Mouse (Mus musculus) stomach, postnatal 0 days (tissue): ENCODE results near the gene Hoxc4. TPM values are rescaled to one million over a fixed set of nuclear protein-coding genes. Genes with fewer than 3 reads are reported as not detected.

Experiments
- ATAC-seq: fragments of 200-750 bp; cut with Nextera tagmentation; 2 replicates; pipeline ENCODE4 v1.8.0; 2017; ENCODE audit not compliant: low FRiP score, low TSS enrichment
- DNase-seq: peaks from one replicate; pipeline ENCODE4 v3.0.0-alpha.2; 2016; ENCODE audit warnings: low spot score
- H3K27ac ChIP-seq: fragments of 300-500 bp; sonication (generic); replicated peaks from 2 replicates; pipeline ENCODE4 v1.5.1; 2014; ENCODE audit warnings: mild to moderate bottlenecking, control low read depth
- H3K27me3 ChIP-seq: fragments of 300-500 bp; sonication (generic); 2 replicates; pipeline ENCODE4 v1.6.1; 2014; ENCODE audit warnings: low read length; ENCODE audit not compliant: control insufficient read depth, insufficient read depth
- H3K36me3 ChIP-seq: fragments of 300-500 bp; sonication (generic); 2 replicates; pipeline ENCODE4 v1.6.1; 2014; ENCODE audit warnings: low read length, mixed read lengths; ENCODE audit not compliant: control insufficient read depth, insufficient read depth
- H3K4me1 ChIP-seq: fragments of 300-500 bp; sonication (generic); replicated peaks from 2 replicates; pipeline ENCODE4 v1.6.1; 2014; ENCODE audit warnings: antibody characterized with exemption; ENCODE audit not compliant: control insufficient read depth, insufficient read depth
- H3K4me2 ChIP-seq: fragments of 300-500 bp; sonication (generic); replicated peaks from 2 replicates; pipeline ENCODE4 v1.6.1; 2014; ENCODE audit warnings: low read depth, mild to moderate bottlenecking, control low read depth, moderate library complexity
- H3K4me3 ChIP-seq: fragments of 300-500 bp; sonication (generic); 2 replicates; pipeline ENCODE4 v1.5.1; 2014; ENCODE audit warnings: low read depth, low read length, control low read depth
- H3K9ac ChIP-seq: fragments of 300-500 bp; sonication (generic); 2 replicates; pipeline ENCODE4 v1.6.1; 2014; ENCODE audit warnings: mild to moderate bottlenecking, low read length, control low read depth, mixed read lengths
- H3K9me3 ChIP-seq: fragments of 300-500 bp; sonication (generic); 2 replicates; pipeline ENCODE4 v1.6.1; 2016; ENCODE audit warnings: low read length; ENCODE audit not compliant: control insufficient read depth
- CTCF ChIP-seq: IDR thresholded peaks from 2 replicates; pipeline ENCODE4 v1.5.1; 2016; ENCODE audit warnings: antibody characterized with exemption, low read depth, mild to moderate bottlenecking, moderate library complexity
- EP300 ChIP-seq: optimal IDR thresholded peaks from 2 replicates; pipeline ENCODE3; 2016; ENCODE audit warnings: antibody characterized with exemption
- WGBS: fragments of 180-500 bp; shearing (Covaris S2); extraction: QIAGEN DNeasy Blood & Tissue Kit; methylation state at CpG from one replicate; pipeline ENCODE4 v1.1.7; 2014; 5-methylcytosine and 5-hydroxymethylcytosine counted together
- polyA plus RNA-seq: library from polyadenylated mRNA; unstranded; fragments of >200 nt; fragmentation: Nextera tagmentation; extraction: Ambion mirVana; gene quantifications from 2 replicates; pipeline ENCODE4 v1.2.1, GENCODE M21; 2015

Gene Hoxc4
- polyA plus RNA-seq, 1 experiment from 2014 or later = 10.4 TPM

- Histone ChIP-seq H3K4me2 (peak overlapping the region; percentile 52), H3K36me3 (no peaks in the 10 kb centered on the region), H3K4me3 (peak overlapping the region; percentile 41), H3K27me3 (peaks cover 14% of the 10 kb centered on the region; the same call in 1 of the 2 replicates), H3K9me3 (no peaks in the 10 kb centered on the region), H3K9ac (peak overlapping the region; percentile 66), H3K27ac (peak overlapping the region; percentile 80), H3K4me1 (no peaks in the 10 kb centered on the region)
- no peak for DNase-seq
- TF ChIP-seq EP300 = no peak
- TF ChIP-seq CTCF = no peak
- ATAC-seq = no peak
- 14% methylated on average over 31 of the region's 31 CpGs for WGBS
These were observed 8.5 kb upstream of the Hoxc4 start for GRCm38 (mm10) chr15:103010112-103010846.

DNA sequence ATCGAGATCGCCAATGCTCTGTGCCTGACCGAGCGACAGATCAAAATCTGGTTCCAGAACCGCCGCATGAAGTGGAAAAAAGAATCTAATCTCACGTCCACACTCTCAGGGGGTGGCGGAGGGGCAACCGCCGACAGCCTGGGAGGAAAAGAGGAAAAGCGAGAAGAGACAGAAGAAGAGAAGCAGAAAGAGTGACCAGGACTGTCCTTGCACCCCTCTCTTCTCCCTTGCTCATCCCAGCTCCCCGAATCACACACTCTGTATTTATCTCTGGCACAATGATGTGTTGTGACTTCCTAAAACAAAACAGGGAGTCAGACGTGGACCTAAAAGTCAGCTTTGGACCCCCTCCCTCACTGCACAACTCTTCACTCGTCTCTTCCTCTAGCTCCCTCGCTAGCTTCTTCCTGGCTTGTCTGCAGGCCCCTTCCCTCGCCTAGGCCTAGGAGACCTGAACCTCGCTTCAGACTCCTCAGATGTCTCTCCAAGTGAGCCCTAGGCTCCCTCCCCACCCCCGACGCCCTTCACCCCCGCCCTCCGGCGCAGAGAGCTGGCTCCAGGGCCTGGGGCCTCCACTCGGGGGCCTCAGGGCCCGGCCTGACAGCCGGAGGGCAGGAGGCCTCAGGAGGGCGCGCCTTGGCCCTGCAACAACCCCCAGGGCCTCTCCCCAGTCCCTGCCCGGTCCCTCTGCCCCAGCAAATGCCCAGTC, 7.7 kb upstream of the Hoxc4 start:
- H3K9ac ChIP-seq = peak overlapping the region; percentile 66
- no peak for DNase-seq
- TF ChIP-seq CTCF = no peak
- no peak for TF ChIP-seq EP300
- peak overlapping the region; percentile 52 for H3K4me2 ChIP-seq
- peak overlapping the region; percentile 80 for H3K27ac ChIP-seq
- no peak for ATAC-seq
- 21% methylated on average over 27 of the region's 28 CpGs for WGBS
- H3K4me1 ChIP-seq = no peaks in the 10 kb centered on the region
- no peaks in the 10 kb centered on the region for H3K9me3 ChIP-seq
- peak overlapping the region; percentile 41 for H3K4me3 ChIP-seq
- H3K27me3 ChIP-seq = peaks cover 14% of the 10 kb centered on the region; the same call in 1 of the 2 replicates
- H3K36me3 ChIP-seq = no peaks in the 10 kb centered on the region

DNA sequence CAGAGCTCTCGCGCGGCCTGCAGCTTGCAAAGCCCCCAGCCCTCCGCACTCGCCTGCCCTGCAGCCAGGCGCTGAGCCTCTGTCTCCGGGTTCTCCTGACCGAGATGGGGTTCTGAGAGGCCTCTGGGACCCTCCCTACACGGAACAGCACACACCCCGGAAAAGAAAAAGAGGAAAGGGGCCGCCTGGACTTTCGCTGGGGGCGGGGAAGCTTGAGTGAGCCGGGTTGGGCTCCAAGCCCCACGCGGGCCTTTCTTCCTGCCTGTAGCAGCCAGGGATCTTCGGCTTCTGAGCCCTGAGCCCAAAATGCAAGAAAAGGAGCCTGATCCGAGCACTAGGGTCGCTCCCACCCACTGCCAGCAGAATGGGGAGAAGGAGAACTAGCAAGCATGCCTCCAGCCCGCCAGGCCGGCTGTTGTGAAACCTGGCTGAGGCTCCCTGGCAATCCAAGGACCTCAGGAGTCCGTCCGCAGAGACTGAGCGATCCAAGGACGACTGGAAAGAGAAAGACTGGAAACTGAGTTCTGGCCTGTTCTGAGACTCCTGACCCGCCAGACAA, 6.7 kb upstream of the Hoxc4 start:
- Histone ChIP-seq H3K4me3 (peak overlapping the region; percentile 31), H3K27ac (peak overlapping the region; percentile 78), H3K27me3 (0 out of 2 replicates have a peak, but pooled peaks cover 6% of the 10 kb centered on the region), H3K4me2 (peak overlapping the region; percentile 45), H3K36me3 (no peaks in the 10 kb centered on the region), H3K9me3 (no peaks in the 10 kb centered on the region), H3K4me1 (no peaks in the 10 kb centered on the region), H3K9ac (peak overlapping the region; percentile 54)
- DNase-seq = no peak
- ATAC-seq = no peak
- TF ChIP-seq CTCF (no peak), EP300 (no peak)
- WGBS = 26% methylated on average over 26 of the region's 26 CpGs

DNA sequence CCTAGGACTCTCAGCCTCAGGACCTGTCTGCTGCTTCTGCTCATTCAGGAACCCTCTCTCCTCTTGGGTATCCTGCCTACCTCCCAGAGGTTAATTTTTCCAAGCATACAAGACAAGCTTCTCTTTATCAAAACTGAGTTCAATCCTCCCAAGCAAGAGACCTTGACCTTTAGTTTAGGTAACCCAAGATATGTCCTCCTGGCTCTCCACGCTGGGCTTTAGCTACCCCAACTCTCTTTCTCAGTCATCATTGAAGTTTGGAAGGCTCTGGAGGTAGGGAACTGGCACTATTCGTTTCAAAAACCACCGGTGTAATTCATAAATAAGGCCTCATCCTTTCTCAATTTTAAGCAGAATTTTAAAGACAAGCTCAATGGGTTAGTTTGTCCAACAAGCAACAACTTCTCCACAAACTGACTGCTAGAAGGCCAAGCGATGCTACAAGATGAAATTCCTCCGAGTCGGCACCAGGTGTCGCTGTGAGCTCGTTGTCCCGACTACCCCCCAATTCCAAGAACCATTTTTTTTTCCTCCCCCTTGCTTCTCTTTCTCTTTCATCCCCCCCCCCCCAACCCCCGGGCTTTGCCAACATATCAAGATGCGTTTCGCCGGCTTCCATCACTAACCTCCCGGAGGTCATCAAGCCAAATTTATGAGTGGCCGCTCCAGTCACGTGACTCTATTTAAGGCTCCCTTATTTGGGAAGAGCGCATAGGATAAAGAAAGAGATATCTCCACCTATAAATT, 5.3 kb upstream of the Hoxc4 start:
- H3K36me3 ChIP-seq = no peaks in the 10 kb centered on the region
- WGBS = 7% methylated on average over 17 of the region's 17 CpGs
- H3K27me3 ChIP-seq = 0 out of 2 replicates have a peak, but pooled peaks cover 4% of the 10 kb centered on the region
- TF ChIP-seq EP300 (no peak), CTCF (peak; percentile 85)
- peak overlapping the region; percentile 90; the same call in 1 of the 2 replicates for H3K27ac ChIP-seq
- ATAC-seq (no peak), DNase-seq (peak; percentile 65)
- H3K4me2 ChIP-seq = peak overlapping the region; percentile 70
- peak overlapping the region; percentile 54 for H3K4me3 ChIP-seq
- no peaks in the 10 kb centered on the region for H3K4me1 ChIP-seq
- peak overlapping the region; percentile 75; the same call in 1 of the 2 replicates for H3K9ac ChIP-seq
- no peaks in the 10 kb centered on the region for H3K9me3 ChIP-seq

DNA sequence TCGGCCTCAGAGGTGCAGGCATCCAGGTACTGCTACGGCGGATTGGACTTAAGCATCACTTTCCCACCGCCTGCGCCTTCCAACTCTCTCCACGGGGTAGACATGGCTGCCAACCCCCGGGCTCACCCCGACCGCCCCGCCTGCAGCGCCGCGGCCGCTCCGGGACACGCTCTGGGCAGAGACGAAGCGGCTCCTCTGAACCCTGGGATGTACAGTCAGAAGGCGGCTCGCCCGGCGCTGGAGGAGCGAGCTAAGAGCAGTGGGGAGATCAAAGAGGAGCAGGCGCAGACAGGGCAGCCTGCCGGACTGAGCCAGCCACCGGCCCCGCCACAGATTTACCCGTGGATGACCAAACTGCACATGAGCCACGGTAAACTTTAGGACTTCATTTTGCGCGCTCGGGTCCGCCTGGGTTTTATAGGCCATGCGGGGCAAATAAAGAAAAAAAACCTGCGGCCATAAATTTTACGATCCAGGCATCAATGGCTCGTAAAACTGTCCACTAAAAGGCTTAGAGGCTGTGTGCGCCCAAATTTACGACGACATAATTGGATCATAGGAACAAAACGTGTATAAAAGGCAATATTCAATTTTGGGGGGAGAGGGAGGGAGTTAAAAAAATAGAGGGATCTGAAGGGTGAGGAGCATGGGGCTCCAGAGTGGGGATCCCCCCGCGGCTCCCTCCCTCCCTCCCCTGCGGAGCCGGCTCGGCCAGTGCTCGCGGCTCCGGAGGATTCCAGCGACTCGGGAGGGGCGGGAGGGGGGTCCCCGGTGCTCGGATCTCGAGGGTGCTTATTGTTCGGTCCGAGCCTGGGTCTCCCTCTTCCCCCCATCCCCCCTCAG, 4.3 kb upstream of the Hoxc4 start:
- peak overlapping the region; percentile 70 for H3K4me2 ChIP-seq
- no peak for TF ChIP-seq CTCF
- TF ChIP-seq EP300 = no peak
- peak overlapping the region; percentile 90 for H3K27ac ChIP-seq
- H3K4me3 ChIP-seq = peak overlapping the region; percentile 54
- H3K4me1 ChIP-seq = no peaks in the 10 kb centered on the region
- H3K27me3 ChIP-seq = 0 out of 2 replicates have a peak, but pooled peaks cover 4% of the 10 kb centered on the region
- no peaks in the 10 kb centered on the region for H3K9me3 ChIP-seq
- no peak for DNase-seq
- WGBS = under 1% methylated on average over 51 of the region's 57 CpGs
- peak overlapping the region; percentile 75 for H3K9ac ChIP-seq
- H3K36me3 ChIP-seq = no peaks in the 10 kb centered on the region
- peak; percentile 62; the same call in 1 of the 2 replicates for ATAC-seq
